Mouse (Mus musculus) central nervous system, embryonic 14 days (tissue): ENCODE measurements around the gene D830030K20Rik. TPM values are rescaled to one million over a fixed set of nuclear protein-coding genes. Genes with fewer than 3 reads are reported as not detected.

ENCODE experiments used
- polyA plus RNA-seq: library from polyadenylated mRNA; depleted of rRNA; stranded (reverse); fragments of >200 nt; gene quantifications from 2 replicates; pipeline ENCODE4 v1.2.3, GENCODE M21; 2012; rRNA removed

D830030K20Rik gene
- 8.3 and 8.7 TPM in 2 replicates for polyA plus RNA-seq

DNA sequence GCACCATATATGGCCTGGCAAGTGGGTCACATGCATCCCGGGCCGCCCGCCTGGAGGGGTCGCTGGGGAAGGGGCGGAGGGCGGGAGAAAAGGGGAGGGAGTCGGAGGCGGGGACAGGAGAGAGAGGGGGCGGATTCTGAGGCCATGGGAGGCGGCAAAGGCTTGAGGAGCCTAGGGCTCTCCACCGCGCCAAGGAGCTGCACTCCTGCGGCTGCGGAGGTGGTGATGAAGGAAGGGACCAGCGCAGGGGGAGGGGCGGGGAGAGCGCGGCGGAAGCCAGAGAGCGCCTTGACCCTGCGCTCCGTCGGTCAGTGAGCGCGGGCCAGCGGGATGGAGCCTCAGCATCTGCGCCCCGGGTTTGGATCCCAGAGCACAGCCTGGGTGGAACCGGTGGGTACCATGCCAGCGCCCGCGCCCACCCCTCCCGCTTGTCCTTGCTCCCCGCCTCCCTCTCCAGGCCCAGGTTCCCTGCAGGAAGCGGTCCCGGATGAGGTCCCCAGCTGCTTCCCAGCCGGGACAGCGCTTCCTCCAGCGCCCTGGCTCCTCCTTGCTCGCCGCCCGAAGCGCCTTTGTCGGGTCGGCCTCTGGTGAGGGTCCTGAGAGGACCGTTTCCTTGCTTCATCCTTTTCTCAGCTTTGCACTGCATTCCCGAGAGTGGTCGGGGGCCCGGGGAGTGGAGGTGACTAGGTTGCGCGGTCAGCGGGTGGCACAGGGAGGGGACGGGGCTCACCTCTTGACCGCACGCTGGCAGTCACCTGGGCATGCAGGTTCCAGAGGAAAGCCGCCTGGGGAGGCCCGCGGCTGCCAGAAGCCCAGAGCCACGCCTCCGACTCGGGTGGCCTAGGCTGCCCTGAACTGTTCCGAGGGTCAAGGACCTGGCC, at the start of gene D830030K20Rik:
D830030K20Rik (plus strand) TSS at position 217 of the 881 bp plus-strand sequence.

DNA sequence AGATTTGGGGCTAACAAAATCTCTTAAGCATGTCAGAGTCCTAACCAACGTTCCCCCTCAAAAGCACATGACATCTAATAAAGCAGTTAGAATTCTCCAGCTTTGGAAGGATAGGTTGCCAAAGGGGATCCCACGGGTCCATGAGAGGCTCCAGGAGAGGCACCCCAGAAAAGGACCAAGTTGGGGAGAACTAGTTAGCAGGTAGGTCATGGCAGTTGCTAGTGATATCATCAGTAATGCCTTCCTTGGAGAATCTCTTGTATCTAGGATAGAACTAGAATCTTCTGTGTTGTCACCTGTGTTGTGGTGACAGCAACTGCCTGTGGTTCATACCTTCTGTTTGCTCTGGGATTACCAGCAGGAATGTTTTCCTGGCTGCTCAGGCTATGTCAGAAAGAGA, 20.3 kb upstream of the D830030K20Rik start, which contains the start of gene Gm5795:
Gm5795 (plus strand) TSS at position 301 of the 400 bp plus-strand sequence.

Other genes starting within 250 kb of the D830030K20Rik start
- gene Gm2888, start 178.5 kb upstream of the D830030K20Rik start, polyA plus RNA-seq: not detected in 2 replicates
- 14.0 and 14.3 TPM in 2 replicates for gene Gm2897, start 159.2 kb upstream of the D830030K20Rik start, polyA plus RNA-seq
- gene Gm10340, start 74.5 kb upstream of the D830030K20Rik start, polyA plus RNA-seq: not detected in 2 replicates
- gene Gm5795, start 20.2 kb upstream of the D830030K20Rik start, polyA plus RNA-seq: 0.30 and 0.37 TPM in 2 replicates
- 0.05 TPM in 1 of 2 replicates, not detected in the other for gene Gm2956, start 124.1 kb downstream of the D830030K20Rik start, polyA plus RNA-seq
- not detected in 2 replicates for gene Gm10413, start 186.6 kb downstream of the D830030K20Rik start, polyA plus RNA-seq
- 5.5 and 6.4 TPM in 2 replicates for gene Gm10409, start 204.1 kb downstream of the D830030K20Rik start, polyA plus RNA-seq
- 8.5 and 8.7 TPM in 2 replicates for gene Gm3005, start 219.6 kb downstream of the D830030K20Rik start, polyA plus RNA-seq
- gene Gm10408, start 240.9 kb downstream of the D830030K20Rik start, polyA plus RNA-seq: 0.05 TPM in 1 of 2 replicates, not detected in the other